Mouse (Mus musculus) midbrain, embryonic 12.5 days (tissue): ENCODE data around the gene Bptf. TPM values are rescaled to one million over a fixed set of nuclear protein-coding genes. Genes with fewer than 3 reads are reported as not detected.
"Not testable (repeated sequence)": the region's sequence is repeated elsewhere in the genome, so short reads cannot be mapped to it uniquely, and the experiment has no call there.

ENCODE experiments used
- ATAC-seq: fragments of 200-750 bp; cut with Nextera tagmentation; 2 replicates; pipeline ENCODE4 v1.8.0; 2017; ENCODE audit warnings: low read depth, moderate TSS enrichment, moderate library complexity; ENCODE audit not compliant: low FRiP score
- H3K27ac ChIP-seq: fragments of 300-500 bp; sonication (generic); replicated peaks from 2 replicates; pipeline ENCODE4 v1.5.1; 2016; ENCODE audit warnings: mild to moderate bottlenecking
- H3K27me3 ChIP-seq: fragments of 300-500 bp; sonication (generic); 2 replicates; pipeline ENCODE4 v1.6.1; 2016; ENCODE audit warnings: mild to moderate bottlenecking
- H3K36me3 ChIP-seq: fragments of 300-500 bp; sonication (generic); 2 replicates; pipeline ENCODE4 v1.6.1; 2016
- H3K4me1 ChIP-seq: fragments of 300-500 bp; sonication (generic); 2 replicates; pipeline ENCODE4 v1.6.1; 2016
- H3K4me2 ChIP-seq: fragments of 300-500 bp; sonication (generic); replicated peaks from 2 replicates; pipeline ENCODE4 v1.6.1; 2016; ENCODE audit warnings: mild to moderate bottlenecking, moderate library complexity
- H3K4me3 ChIP-seq: fragments of 300-500 bp; sonication (generic); 2 replicates; pipeline ENCODE4 v1.5.1; 2016; ENCODE audit warnings: mild to moderate bottlenecking
- H3K9ac ChIP-seq: fragments of 300-500 bp; sonication (generic); replicated peaks from 2 replicates; pipeline ENCODE4 v1.6.1; 2016; ENCODE audit warnings: mild to moderate bottlenecking, moderate library complexity
- H3K9me3 ChIP-seq: fragments of 300-500 bp; sonication (generic); 2 replicates; pipeline ENCODE4 v1.6.1; 2016; ENCODE audit warnings: mild to moderate bottlenecking
- WGBS: fragments of 180-500 bp; shearing (Covaris S2); methylation state at CpG from one replicate; pipeline ENCODE4 v1.1.7; 2016; 5-methylcytosine and 5-hydroxymethylcytosine counted together
- polyA plus RNA-seq: library from polyadenylated mRNA; unstranded; fragments of >200 nt; fragmentation: Nextera tagmentation; extraction: Ambion mirVana; gene quantifications from 2 replicates; pipeline ENCODE4 v1.2.1, GENCODE M21; 2016

Gene Bptf
- polyA plus RNA-seq, 1 experiment from 2014 or later: 44.0 TPM

- H3K9ac ChIP-seq: no peak overlapping the region
- H3K27ac ChIP-seq: no peak overlapping the region
- WGBS: 95% methylated on average over 7 of the region's 7 CpGs
- H3K4me2 ChIP-seq: no peak overlapping the region
- no peak for ATAC-seq
- peaks cover 60% of the 10 kb centered on the region for H3K36me3 ChIP-seq
- H3K4me3 ChIP-seq: no peak overlapping the region
- H3K4me1 ChIP-seq: no peaks in the 10 kb centered on the region
- H3K27me3 ChIP-seq: no peaks in the 10 kb centered on the region
- no peaks in the 10 kb centered on the region for H3K9me3 ChIP-seq
Measured at GRCm38 (mm10) chr11:107092637-107093036, 39.3 kb downstream of the Bptf start.

GRCm38 (mm10) chr11:107085866-107086265 lies 46.1 kb downstream of the Bptf start:
- H3K36me3 ChIP-seq: peaks cover 61% of the 10 kb centered on the region
- 93% methylated on average over 5 of the region's 5 CpGs for WGBS

GRCm38 (mm10) chr11:107083480-107083879 lies 48.4 kb downstream of the Bptf start:
- Histone ChIP-seq H3K27ac (no peak overlapping the region), H3K27me3 (no peaks in the 10 kb centered on the region), H3K4me3 (no peak overlapping the region), H3K4me1 (no peaks in the 10 kb centered on the region), H3K9me3 (no peaks in the 10 kb centered on the region), H3K4me2 (no peak overlapping the region), H3K36me3 (peaks cover 66% of the 10 kb centered on the region), H3K9ac (no peak overlapping the region)
- no peak for ATAC-seq
- WGBS: 91% methylated on average over 5 of the region's 5 CpGs

More at GRCm38 (mm10) chr11:107085866-107086265, 46.1 kb downstream of the Bptf start:
- no peak overlapping the region for H3K9ac ChIP-seq
- H3K27me3 ChIP-seq: no peaks in the 10 kb centered on the region
- no peaks in the 10 kb centered on the region for H3K9me3 ChIP-seq
- no peaks in the 10 kb centered on the region for H3K4me1 ChIP-seq
- no peak overlapping the region for H3K27ac ChIP-seq
- no peak for ATAC-seq
- no peak overlapping the region for H3K4me3 ChIP-seq
- H3K4me2 ChIP-seq: no peak overlapping the region

GRCm38 (mm10) chr11:107065216-107065785 lies 66.6 kb downstream of the Bptf start:
- Histone ChIP-seq H3K27ac (no peak overlapping the region), H3K4me3 (no peak overlapping the region), H3K4me2 (no peak overlapping the region), H3K9me3 (no peaks in the 10 kb centered on the region), H3K36me3 (peaks cover 83% of the 10 kb centered on the region), H3K9ac (no peak overlapping the region), H3K4me1 (no peaks in the 10 kb centered on the region), H3K27me3 (no peaks in the 10 kb centered on the region)
- 87% methylated on average over 11 of the region's 11 CpGs for WGBS
- no peak for ATAC-seq

- Histone ChIP-seq H3K36me3 (peaks cover 84% of the 10 kb centered on the region), H3K4me3 (no peak overlapping the region)
- no peak for ATAC-seq
Measured at GRCm38 (mm10) chr11:107064590-107064989, 67.3 kb downstream of the Bptf start.

GRCm38 (mm10) chr11:107063067-107063466 lies 68.9 kb downstream of the Bptf start:
- Histone ChIP-seq H3K36me3 (peaks cover 91% of the 10 kb centered on the region), H3K4me3 (no peak overlapping the region), H3K4me1 (no peaks in the 10 kb centered on the region), H3K9ac (no peak overlapping the region), H3K27me3 (no peaks in the 10 kb centered on the region), H3K9me3 (no peaks in the 10 kb centered on the region), H3K4me2 (no peak overlapping the region), H3K27ac (no peak overlapping the region)
- no peak for ATAC-seq
- 92% methylated on average over 3 of the region's 3 CpGs for WGBS

More at GRCm38 (mm10) chr11:107064590-107064989, 67.3 kb downstream of the Bptf start:
- H3K27ac ChIP-seq: no peak overlapping the region
- no peaks in the 10 kb centered on the region for H3K4me1 ChIP-seq
- H3K9ac ChIP-seq: no peak overlapping the region
- 92% methylated on average over 1 of the region's 1 CpGs for WGBS
- no peaks in the 10 kb centered on the region for H3K9me3 ChIP-seq
- no peak overlapping the region for H3K4me2 ChIP-seq
- no peaks in the 10 kb centered on the region for H3K27me3 ChIP-seq

- Histone ChIP-seq H3K4me1 (no peaks in the 10 kb centered on the region), H3K36me3 (peaks cover 91% of the 10 kb centered on the region), H3K4me2 (no peak overlapping the region), H3K4me3 (no peak overlapping the region), H3K27ac (no peak overlapping the region), H3K9me3 (no peaks in the 10 kb centered on the region), H3K27me3 (no peaks in the 10 kb centered on the region), H3K9ac (no peak overlapping the region)
- ATAC-seq: no peak
- 90% methylated on average over 1 of the region's 1 CpGs for WGBS
Measured at GRCm38 (mm10) chr11:107060941-107061340, 71.0 kb downstream of the Bptf start.

GRCm38 (mm10) chr11:107059634-107060033 lies 72.3 kb downstream of the Bptf start:
- H3K27me3 ChIP-seq, H3K4me2 ChIP-seq: not testable (repeated sequence)
- 94% methylated on average over 3 of the region's 3 CpGs for WGBS

GRCm38 (mm10) chr11:107057391-107057790 lies 74.5 kb downstream of the Bptf start:
- Histone ChIP-seq H3K4me1 (no peaks in the 10 kb centered on the region), H3K4me3 (no peak overlapping the region), H3K27ac (no peak overlapping the region), H3K36me3 (peaks cover 95% of the 10 kb centered on the region), H3K9ac (no peak overlapping the region), H3K9me3 (no peaks in the 10 kb centered on the region), H3K27me3 (no peaks in the 10 kb centered on the region), H3K4me2 (no peak overlapping the region)
- ATAC-seq: no peak
- WGBS: 90% methylated on average over 6 of the region's 6 CpGs

More at GRCm38 (mm10) chr11:107059634-107060033, 72.3 kb downstream of the Bptf start:
- not testable (repeated sequence) for H3K4me3 ChIP-seq, H3K9me3 ChIP-seq, H3K27ac ChIP-seq, H3K4me1 ChIP-seq, H3K9ac ChIP-seq, ATAC-seq
- peaks cover 91% of the 10 kb centered on the region for H3K36me3 ChIP-seq

- Histone ChIP-seq H3K9ac (no peak overlapping the region), H3K27ac (no peak overlapping the region), H3K27me3 (no peaks in the 10 kb centered on the region), H3K4me3 (no peak overlapping the region), H3K9me3 (no peaks in the 10 kb centered on the region), H3K4me1 (no peaks in the 10 kb centered on the region), H3K36me3 (peaks cover 87% of the 10 kb centered on the region), H3K4me2 (no peak overlapping the region)
- ATAC-seq: no peak
- WGBS: 96% methylated on average over 6 of the region's 6 CpGs
Measured at GRCm38 (mm10) chr11:107054870-107055269, 77.1 kb downstream of the Bptf start.

GRCm38 (mm10) chr11:107046766-107047620 lies 84.9 kb downstream of the Bptf start:
- Histone ChIP-seq H3K36me3 (peaks cover 55% of the 10 kb centered on the region), H3K4me2 (no peak overlapping the region), H3K27ac (no peak overlapping the region), H3K4me1 (no peaks in the 10 kb centered on the region), H3K9me3 (no peaks in the 10 kb centered on the region), H3K27me3 (no peaks in the 10 kb centered on the region), H3K4me3 (no peak overlapping the region), H3K9ac (no peak overlapping the region)
- 89% methylated on average over 15 of the region's 15 CpGs for WGBS
- no peak for ATAC-seq

GRCm38 (mm10) chr11:107045546-107045945 lies 86.4 kb downstream of the Bptf start:
- Histone ChIP-seq H3K4me3 (no peak overlapping the region), H3K9me3 (no peaks in the 10 kb centered on the region), H3K4me2 (no peak overlapping the region), H3K27me3 (no peaks in the 10 kb centered on the region), H3K9ac (no peak overlapping the region), H3K27ac (no peak overlapping the region), H3K4me1 (no peaks in the 10 kb centered on the region), H3K36me3 (peaks cover 54% of the 10 kb centered on the region)
- no peak for ATAC-seq
- 94% methylated on average over 4 of the region's 4 CpGs for WGBS
